Mouse (Mus musculus) CH12.LX (cell line): Measurements from ENCODE around the gene Dusp22. TPM values are rescaled to one million over a fixed set of nuclear protein-coding genes. Genes with fewer than 3 reads are reported as not detected.

Experiments
- DNase-seq: peaks from one replicate; pipeline ENCODE4 v3.0.0-alpha.2; 2013; ENCODE audit errors: extremely low read depth
- H3K27ac ChIP-seq: 2 replicates; pipeline ENCODE4 v1.5.1; 2012; ENCODE audit warnings: low read depth, mild to moderate bottlenecking, control low read depth, moderate library complexity; ENCODE audit not compliant: insufficient read depth
- H3K27me3 ChIP-seq: replicated peaks from 2 replicates; pipeline ENCODE3; 2012; ENCODE audit warnings: inconsistent platforms
- H3K36me3 ChIP-seq, 2 experiments: replicated peaks in 1 of 2; 2 replicates each; pipeline versions ENCODE3 to v1.6.1; 2012; ENCODE audit warnings: inconsistent platforms in 1 of 2, low read length in 1 of 2, mild to moderate bottlenecking in 1 of 2, mixed read lengths in 1 of 2, moderate library complexity in 1 of 2; ENCODE audit not compliant: control insufficient read depth in 1 of 2, insufficient read depth in 1 of 2
- H3K4me1 ChIP-seq, 2 experiments: 2 replicates each; pipeline ENCODE4 v1.6.1; 2012; ENCODE audit warnings: inconsistent platforms in 1 of 2, moderate library complexity in 1 of 2; ENCODE audit not compliant: insufficient read depth in 2 of 2, control insufficient read depth in 1 of 2
- H3K4me2 ChIP-seq: 2 replicates; pipeline ENCODE4 v1.6.1; 2012; ENCODE audit warnings: low read depth, mild to moderate bottlenecking, control low read depth; ENCODE audit not compliant: poor library complexity, insufficient read depth, severe bottlenecking
- H3K4me3 ChIP-seq, 3 experiments: fragments of 150-350 bp in 1 of 3; sonication (generic) in 1 of 3; replicated peaks in 1 of 3; 2 replicates each; pipeline versions ENCODE3 to v1.5.1; 2011 to 2012; ENCODE audit warnings: low read depth in 2 of 3, low read length in 2 of 3, mild to moderate bottlenecking in 2 of 3, moderate library complexity in 2 of 3, control low read depth in 1 of 3, improper control_type of control experiment in 1 of 3, inconsistent platforms in 1 of 3, mixed read lengths in 1 of 3; ENCODE audit not compliant: poor library complexity in 1 of 3
- H3K79me2 ChIP-seq: replicated peaks from 2 replicates; pipeline ENCODE4 v1.6.1; 2012; ENCODE audit warnings: mild to moderate bottlenecking, moderate library complexity; ENCODE audit not compliant: control insufficient read depth, poor library complexity, insufficient read depth, severe bottlenecking; ENCODE audit errors: extremely low read depth
- H3K9ac ChIP-seq: 2 replicates; pipeline ENCODE4 v1.6.1; 2012; ENCODE audit warnings: low read depth, mild to moderate bottlenecking, control low read depth, moderate library complexity; ENCODE audit not compliant: insufficient read depth
- H3K9me3 ChIP-seq: replicated peaks from 2 replicates; pipeline ENCODE3; 2012; ENCODE audit warnings: low read length, inconsistent platforms, mixed read lengths
- BHLHE40 ChIP-seq: IDR thresholded peaks from 2 replicates; pipeline ENCODE4 v1.6.1; 2011; ENCODE audit warnings: mild to moderate bottlenecking, low read depth, low read length, improper control_type of control experiment
- CHD1 ChIP-seq: IDR thresholded peaks from 2 replicates; pipeline ENCODE4 v1.6.1; 2012; ENCODE audit warnings: low read depth, low read length, improper control_type of control experiment, inconsistent platforms
- CHD2 ChIP-seq: IDR thresholded peaks from 2 replicates; pipeline ENCODE4 v1.6.1; 2011; ENCODE audit warnings: low read length, improper control_type of control experiment
- CTCF ChIP-seq, 2 experiments: IDR thresholded peaks in 1 of 2; conservative IDR thresholded peaks in 1 of 2; 2 replicates each; pipeline ENCODE4 v1.5.1; 2011 to 2012; ENCODE audit warnings: low read depth in 2 of 2, low read length in 2 of 2, improper control_type of control experiment in 1 of 2, inconsistent platforms in 1 of 2, mild to moderate bottlenecking in 1 of 2, moderate library complexity in 1 of 2
- E2F4 ChIP-seq: IDR thresholded peaks from 2 replicates; pipeline ENCODE4 v1.6.1; 2011; ENCODE audit warnings: low read depth, low read length, improper control_type of control experiment; ENCODE audit not compliant: insufficient replicate concordance
- ELF1 ChIP-seq: IDR thresholded peaks from 2 replicates; pipeline ENCODE4 v1.6.1; 2014; ENCODE audit warnings: low read depth, mild to moderate bottlenecking, inconsistent platforms, low read length, improper control_type of control experiment
- EP300 ChIP-seq: IDR thresholded peaks from 2 replicates; pipeline ENCODE4 v1.6.1; 2011; ENCODE audit warnings: low read length, improper control_type of control experiment
- ETS1 ChIP-seq: conservative IDR thresholded peaks from 2 replicates; pipeline ENCODE4 v1.6.1; 2012; ENCODE audit warnings: low read depth, mild to moderate bottlenecking, inconsistent platforms, low read length, improper control_type of control experiment, moderate library complexity
- GABPA ChIP-seq: IDR thresholded peaks from 2 replicates; pipeline ENCODE4 v1.6.1; 2012; ENCODE audit warnings: low read depth, low read length, improper control_type of control experiment, inconsistent platforms; ENCODE audit not compliant: insufficient replicate concordance
- HCFC1 ChIP-seq: IDR thresholded peaks from 2 replicates; pipeline ENCODE4 v1.6.1; 2012; ENCODE audit warnings: low read depth, mild to moderate bottlenecking, inconsistent platforms, low read length, improper control_type of control experiment
- IRF4 ChIP-seq: IDR thresholded peaks from 2 replicates; pipeline ENCODE4 v1.6.1; 2014; ENCODE audit warnings: low read depth, mild to moderate bottlenecking, inconsistent platforms, low read length, improper control_type of control experiment
- JUN ChIP-seq: IDR thresholded peaks from 2 replicates; pipeline ENCODE4 v1.6.1; 2011; ENCODE audit warnings: low read depth, mild to moderate bottlenecking, low read length, improper control_type of control experiment, moderate library complexity; ENCODE audit not compliant: insufficient read depth
- JUND ChIP-seq: conservative IDR thresholded peaks from 2 replicates; pipeline ENCODE4 v1.6.1; 2011; ENCODE audit warnings: low read depth, low read length, improper control_type of control experiment
- KAT2A ChIP-seq: IDR thresholded peaks from 2 replicates; pipeline ENCODE4 v1.6.1; 2012; ENCODE audit warnings: low read length, improper control_type of control experiment, inconsistent platforms; ENCODE audit not compliant: insufficient replicate concordance
- MAFK ChIP-seq: IDR thresholded peaks from 2 replicates; pipeline ENCODE4 v1.6.1; 2011; ENCODE audit warnings: low read length, improper control_type of control experiment; ENCODE audit not compliant: insufficient replicate concordance
- MAX ChIP-seq: IDR thresholded peaks from 2 replicates; pipeline ENCODE4 v1.6.1; 2011; ENCODE audit warnings: low read length, improper control_type of control experiment
- MAZ ChIP-seq: IDR thresholded peaks from 2 replicates; pipeline ENCODE4 v1.6.1; 2012; ENCODE audit warnings: low read depth, mild to moderate bottlenecking, inconsistent platforms, low read length, improper control_type of control experiment, moderate library complexity
- MEF2A ChIP-seq: IDR thresholded peaks from 2 replicates; pipeline ENCODE4 v1.6.1; 2014; ENCODE audit warnings: low read depth, mild to moderate bottlenecking, inconsistent platforms, low read length, improper control_type of control experiment, borderline replicate concordance
- MXI1 ChIP-seq: IDR thresholded peaks from 2 replicates; pipeline ENCODE4 v1.6.1; 2011; ENCODE audit warnings: mild to moderate bottlenecking, low read depth, low read length, improper control_type of control experiment
- MYC ChIP-seq: IDR thresholded peaks from 2 replicates; pipeline ENCODE4 v1.6.1; 2011; ENCODE audit warnings: low read depth, mild to moderate bottlenecking, improper control_type of control experiment, low read length
- NELFE ChIP-seq: IDR thresholded peaks from 2 replicates; pipeline ENCODE4 v1.6.1; 2011; ENCODE audit warnings: low read depth, low read length, improper control_type of control experiment
- NRF1 ChIP-seq: IDR thresholded peaks from 2 replicates; pipeline ENCODE4 v1.6.1; 2014; ENCODE audit warnings: low read depth, mild to moderate bottlenecking, inconsistent platforms, low read length, improper control_type of control experiment, moderate library complexity
- PAX5 ChIP-seq: IDR thresholded peaks from 2 replicates; pipeline ENCODE4 v1.6.1; 2012; ENCODE audit warnings: low read length, inconsistent platforms, mixed read lengths
- POLR2A ChIP-seq: IDR thresholded peaks from 2 replicates; pipeline ENCODE4 v1.6.1; 2011; ENCODE audit warnings: low read depth, mild to moderate bottlenecking, improper control_type of control experiment, low read length
- POLR2AphosphoS2 ChIP-seq: IDR thresholded peaks from 2 replicates; pipeline ENCODE4 v1.6.1; 2011; ENCODE audit warnings: low read depth, low read length, improper control_type of control experiment
- RAD21 ChIP-seq: IDR thresholded peaks from 2 replicates; pipeline ENCODE4 v1.6.1; 2011; ENCODE audit warnings: low read depth, mild to moderate bottlenecking, low read length, improper control_type of control experiment, moderate library complexity
- RCOR1 ChIP-seq: conservative IDR thresholded peaks from 2 replicates; pipeline ENCODE4 v1.6.1; 2012; ENCODE audit warnings: low read depth, mild to moderate bottlenecking, inconsistent platforms, low read length, improper control_type of control experiment
- SIN3A ChIP-seq: IDR thresholded peaks from 2 replicates; pipeline ENCODE4 v1.6.1; 2012; ENCODE audit warnings: low read length, improper control_type of control experiment, inconsistent platforms
- SMC3 ChIP-seq: IDR thresholded peaks from 2 replicates; pipeline ENCODE4 v1.6.1; 2011; ENCODE audit warnings: low read depth, low read length, improper control_type of control experiment
- TBP ChIP-seq: conservative IDR thresholded peaks from 2 replicates; pipeline ENCODE4 v1.6.1; 2011; ENCODE audit warnings: low read depth, low read length, improper control_type of control experiment
- TCF12 ChIP-seq: IDR thresholded peaks from 2 replicates; pipeline ENCODE4 v1.6.1; 2014; ENCODE audit warnings: low read depth, mild to moderate bottlenecking, inconsistent platforms, low read length, improper control_type of control experiment
- UBTF ChIP-seq: IDR thresholded peaks from 2 replicates; pipeline ENCODE4 v1.6.1; 2012; ENCODE audit warnings: low read depth, mild to moderate bottlenecking, inconsistent platforms, low read length, improper control_type of control experiment, moderate library complexity
- USF1 ChIP-seq: IDR thresholded peaks from 2 replicates; pipeline ENCODE4 v1.6.1; 2014; ENCODE audit warnings: low read depth, mild to moderate bottlenecking, inconsistent platforms, low read length, improper control_type of control experiment
- USF2 ChIP-seq: conservative IDR thresholded peaks from 2 replicates; pipeline ENCODE4 v1.6.1; 2011; ENCODE audit warnings: low read depth, low read length, improper control_type of control experiment
- ZC3H11A ChIP-seq: IDR thresholded peaks from 2 replicates; pipeline ENCODE4 v1.6.1; 2012; ENCODE audit warnings: low read depth, mild to moderate bottlenecking, inconsistent platforms, low read length, improper control_type of control experiment
- ZKSCAN1 ChIP-seq: IDR thresholded peaks from 2 replicates; pipeline ENCODE4 v1.6.1; 2012; ENCODE audit warnings: low read depth, inconsistent platforms, low read length, improper control_type of control experiment, borderline replicate concordance
- ZMIZ1 ChIP-seq: IDR thresholded peaks from 2 replicates; pipeline ENCODE4 v1.6.1; 2012; ENCODE audit warnings: low read depth, mild to moderate bottlenecking, inconsistent platforms, low read length, improper control_type of control experiment
- ZNF384 ChIP-seq: IDR thresholded peaks from 2 replicates; pipeline ENCODE4 v1.6.1; 2012; ENCODE audit warnings: low read depth, low read length, improper control_type of control experiment, inconsistent platforms
- dilution Hi-C: fragments of 300-500 bp; cut with MboI; formaldehyde crosslinking; loops from 2 replicates; pipeline ENCODE4 v1.14.3; 2020; ENCODE audit warnings: low sequenced_read_pairs; ENCODE audit not compliant: extremely low pct_unique_long_range_greater_than_20kb, extremely low pct_ligation_motif_present
- in situ Hi-C: fragments of 300-500 bp; cut with MboI; formaldehyde crosslinking; loops from 3 replicates; pipeline ENCODE4 v1.14.3; 2019; ENCODE audit warnings: low sequenced_read_pairs, low pct_ligation_motif_present, low pct_unique_long_range_greater_than_20kb, mixed read lengths
- polyA plus RNA-seq: library from polyadenylated mRNA; unstranded; fragments of >175 nt; gene quantifications from 2 replicates; pipeline ENCODE4 v1.2.1, GENCODE M21; 2012; ENCODE audit warnings: low read depth; ENCODE audit not compliant: insufficient read length
- total RNA-seq, 2 experiments: library from RNA; depleted of rRNA; stranded (reverse); fragments of 300-350 nt in 1 of 2; fragments of >200 nt in 1 of 2; gene quantifications; 2 replicates each; pipeline ENCODE4 v1.2.3; 2012 to 2014

Dusp22 gene
- total and polyA plus RNA-seq, 3 experiments: 18.0 to 28.7 (median 22.5) TPM

GRCm38 (mm10) chr13:30691441-30692292 is 31.9 kb downstream of the Dusp22 start:
- TF ChIP-seq ZNF384: no peak
- no peak for TF ChIP-seq CTCF (conservative IDR thresholded peaks at IDR 0.05 in 1 of 2, IDR thresholded peaks at IDR 0.05 in 1 of 2; ENCODE audit: low read depth in 2 of 2, low read length in 2 of 2)
- no peak for TF ChIP-seq PAX5
- no peak for TF ChIP-seq HCFC1
- peak; percentile 47; the same call in 1 of the 2 replicates for TF ChIP-seq JUND
- peak; percentile 38; the same call in 1 of the 2 replicates for TF ChIP-seq MEF2A
- peak; percentile 67 for TF ChIP-seq IRF4
- no peak for TF ChIP-seq ELF1
- no peak for TF ChIP-seq E2F4
- peak; percentile 33; the same call in 1 of the 2 replicates for TF ChIP-seq JUN
- no peak for TF ChIP-seq ZMIZ1
- TF ChIP-seq SMC3: no peak; the same call in 1 of the 2 replicates
- 0 out of 2 replicates have a peak, but pooled peaks have one; percentile 41 for TF ChIP-seq MAZ
- no peak for TF ChIP-seq UBTF
- no peak for TF ChIP-seq USF2
- TF ChIP-seq BHLHE40: peak; percentile 12
- TF ChIP-seq GABPA: no peak
- TF ChIP-seq ETS1: peak; percentile 17
- 0 out of 2 replicates have a peak, but pooled peaks have one; percentile 59 for TF ChIP-seq MYC
- TF ChIP-seq ZC3H11A: no peak
- TF ChIP-seq NELFE: no peak
- TF ChIP-seq CHD2: no peak
- TF ChIP-seq TCF12: no peak
- peak; percentile 53 for TF ChIP-seq EP300
- no peak for TF ChIP-seq NRF1
- no peak for TF ChIP-seq POLR2AphosphoS2
- TF ChIP-seq POLR2A: no peak
- TF ChIP-seq MAX: 0 out of 2 replicates have a peak, but pooled peaks have one; percentile 49
- TF ChIP-seq SIN3A: peak; percentile 62
- no peak for TF ChIP-seq TBP
- TF ChIP-seq ZKSCAN1: no peak
- no peak for TF ChIP-seq KAT2A
- TF ChIP-seq CHD1: peak; percentile 75; the same call in 1 of the 2 replicates
- TF ChIP-seq RAD21: no peak; the same call in 1 of the 2 replicates
- TF ChIP-seq USF1: no peak
- peak; percentile 16; the same call in 1 of the 2 replicates for TF ChIP-seq RCOR1
- peak; percentile 49 for TF ChIP-seq MXI1
- no peak; the same call in 1 of the 2 replicates for TF ChIP-seq MAFK
- in situ Hi-C loops: no loop called here
- peak overlapping the region; percentile 41 for H3K9ac ChIP-seq
- no peaks in the 10 kb centered on the region for H3K27me3 ChIP-seq
- H3K4me3 ChIP-seq: peak overlapping the region in 1 of 3 experiments; percentile 24
- DNase-seq: no peak
- H3K36me3 ChIP-seq: peaks cover 4 to 15% of the 10 kb centered on the region in 2 experiments
- H3K4me1 ChIP-seq: peaks cover 49 to 98% of the 10 kb centered on the region in 2 experiments
- peak overlapping the region; percentile 24 for H3K4me2 ChIP-seq
- no peaks in the 10 kb centered on the region for H3K79me2 ChIP-seq
- H3K27ac ChIP-seq: peak overlapping the region; percentile 97
- no peaks in the 10 kb centered on the region for H3K9me3 ChIP-seq
- dilution Hi-C loops: no loop called here
